Mouse (Mus musculus) embryo, embryonic 10.5 days (tissue): ENCODE results near the gene Ksr2.

Experiments
- DNase-seq: peaks from one replicate; pipeline ENCODE4 v3.0.0-alpha.2; 2015; ENCODE audit warnings: low spot score

Ksr2 gene

GRCm38 (mm10) chr5:117791875-117792274 lies 378.1 kb downstream of the Ksr2 start:
- DNase-seq: peak; percentile 9

DNA sequence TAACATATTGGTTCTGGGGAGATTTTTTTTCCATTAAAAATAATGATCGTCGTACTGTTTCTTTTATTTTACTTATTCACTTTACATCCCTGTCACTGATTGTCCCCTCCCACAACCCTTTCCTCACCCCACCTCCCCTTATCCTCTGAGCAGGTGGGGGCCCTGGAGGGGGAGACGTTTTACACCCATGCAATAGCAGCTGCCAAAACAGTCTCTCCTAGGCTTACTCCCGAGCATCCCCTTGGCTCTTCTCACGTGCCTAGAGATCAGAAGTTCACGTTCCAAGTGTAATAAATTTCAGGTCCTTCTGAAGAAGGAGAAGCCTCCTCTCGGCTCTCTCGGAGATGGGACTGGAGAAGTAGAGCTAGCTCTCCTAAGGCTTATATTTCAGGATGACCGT lies 387.0 kb downstream of the Ksr2 start:
- DNase-seq: no peak

DNA sequence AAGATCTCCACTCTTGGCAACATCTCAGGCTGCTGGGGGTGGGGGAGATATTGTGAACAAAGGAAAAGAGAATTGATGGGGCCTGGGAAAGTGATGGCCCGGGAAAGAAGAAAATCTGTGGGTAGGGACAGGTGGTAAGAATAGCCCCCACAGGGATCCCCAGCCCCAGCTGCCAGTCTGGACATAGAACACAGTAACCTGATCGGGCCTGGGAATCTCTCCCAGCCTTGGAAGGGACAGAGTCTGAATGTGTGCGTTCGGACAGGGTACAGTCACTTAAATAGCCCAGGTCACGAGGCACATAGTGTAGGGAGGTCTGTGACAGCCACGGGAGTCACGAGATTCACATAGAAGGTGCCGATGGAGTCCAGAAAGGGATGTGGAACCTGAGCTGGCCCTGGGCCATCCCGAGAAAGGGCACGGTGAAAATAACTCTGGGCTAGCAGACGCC lies 388.3 kb downstream of the Ksr2 start:
- DNase-seq: no peak

DNA sequence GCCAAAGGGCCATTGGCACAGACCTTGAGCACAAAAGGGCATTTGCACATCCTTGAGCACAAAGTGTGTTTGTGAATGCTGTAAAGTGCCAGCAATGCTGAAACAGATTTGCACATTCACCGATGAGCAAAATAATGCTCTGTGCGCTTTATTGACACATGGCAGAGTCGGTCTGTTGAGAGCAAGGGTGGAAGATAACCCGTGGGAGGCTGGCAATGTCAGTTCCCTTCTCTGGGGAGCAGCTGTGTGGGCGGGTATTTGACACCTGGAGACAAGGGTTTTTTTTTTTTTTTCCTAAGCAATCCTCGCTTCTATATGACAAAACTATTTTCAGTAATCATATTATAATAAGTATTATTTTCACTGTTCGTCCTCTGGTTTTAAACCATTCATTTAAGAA lies 389.8 kb downstream of the Ksr2 start:
- no peak for DNase-seq

GRCm38 (mm10) chr5:117810930-117811329 lies 397.1 kb downstream of the Ksr2 start:
- no peak for DNase-seq

GRCm38 (mm10) chr5:117818800-117819199 lies 405.0 kb downstream of the Ksr2 start:
- no peak for DNase-seq

- no peak for DNase-seq
Measured at GRCm38 (mm10) chr5:117820445-117820844, 406.6 kb downstream of the Ksr2 start.

DNA sequence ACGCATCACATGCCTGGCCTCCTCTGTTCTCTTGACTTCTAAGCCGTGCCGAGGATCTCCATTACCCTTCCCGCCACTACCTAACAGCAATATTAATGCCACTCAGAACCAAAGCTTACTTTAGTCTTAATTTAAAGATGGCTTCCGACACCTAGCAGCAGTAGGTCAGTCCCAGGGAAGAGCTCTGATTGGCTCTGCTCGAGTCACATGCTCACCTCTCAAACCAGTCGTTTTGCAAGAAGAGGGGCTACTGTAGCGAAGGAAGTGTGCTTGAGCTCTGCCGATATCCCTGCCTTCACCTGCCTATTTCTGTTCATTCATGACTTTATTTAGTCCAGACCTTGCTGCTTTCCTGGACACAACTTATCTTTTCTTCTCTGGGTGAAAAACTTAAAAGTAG lies 410.0 kb downstream of the Ksr2 start:
- no peak for DNase-seq

GRCm38 (mm10) chr5:117824486-117824885 lies 410.7 kb downstream of the Ksr2 start:
- no peak for DNase-seq
